Mouse (Mus musculus) testis, postnatal 14 days (tissue): ENCODE results near the gene Slfn4.
"Not testable (repeated sequence)": the region's sequence is repeated elsewhere in the genome, so short reads cannot be mapped to it uniquely, and the experiment has no call there.

Experiments used
- DNase-seq: peaks from one replicate; pipeline ENCODE4 v3.0.0; 2021; ENCODE audit warnings: low spot score

Gene Slfn4

GRCm38 (mm10) chr11:83174948-83175539 lies at the start of gene Slfn4:
TSS of gene Slfn4 (plus strand) at chr11:83175186.
- no peak for DNase-seq

GRCm38 (mm10) chr11:83125633-83126032 lies 49.4 kb upstream of the Slfn4 start:
- not testable (repeated sequence) for DNase-seq

GRCm38 (mm10) chr11:83137253-83137652 lies 37.7 kb upstream of the Slfn4 start:
- DNase-seq = not testable (repeated sequence)

GRCm38 (mm10) chr11:83148939-83149338 lies 26.0 kb upstream of the Slfn4 start:
- not testable (repeated sequence) for DNase-seq

- DNase-seq = no peak
Measured at GRCm38 (mm10) chr11:83191134-83191893, 16.3 kb downstream of the Slfn4 start, which contains the start of gene Slfn3. TSS of gene Slfn3 (plus strand) at chr11:83191330.

- no peak for DNase-seq
Measured at GRCm38 (mm10) chr11:83192001-83192400, 17.0 kb downstream of the Slfn4 start.

- DNase-seq = no peak
Measured at GRCm38 (mm10) chr11:83205002-83205401, 30.0 kb downstream of the Slfn4 start.

GRCm38 (mm10) chr11:83216119-83216518 lies 41.1 kb downstream of the Slfn4 start:
- no peak for DNase-seq

- DNase-seq = no peak
Measured at GRCm38 (mm10) chr11:83221328-83221877, 46.4 kb downstream of the Slfn4 start.

- no peak for DNase-seq
Measured at GRCm38 (mm10) chr11:83223367-83223766, 48.4 kb downstream of the Slfn4 start.

- DNase-seq = not testable (repeated sequence)
Measured at GRCm38 (mm10) chr11:83223793-83224192, 48.8 kb downstream of the Slfn4 start.

- DNase-seq = no peak
Measured at GRCm38 (mm10) chr11:83224217-83224616, 49.2 kb downstream of the Slfn4 start.

- no peak for DNase-seq
Measured at GRCm38 (mm10) chr11:83224750-83225149, 49.8 kb downstream of the Slfn4 start.

GRCm38 (mm10) chr11:83225371-83225960 lies 50.5 kb downstream of the Slfn4 start:
- no peak for DNase-seq

- DNase-seq = no peak
Measured at GRCm38 (mm10) chr11:83227926-83228723, 53.1 kb downstream of the Slfn4 start.

- DNase-seq = no peak
Measured at GRCm38 (mm10) chr11:83230966-83231365, 56.0 kb downstream of the Slfn4 start.

GRCm38 (mm10) chr11:83233621-83234020 lies 58.6 kb downstream of the Slfn4 start:
- DNase-seq = not testable (repeated sequence)

GRCm38 (mm10) chr11:83237390-83237789 lies 62.4 kb downstream of the Slfn4 start:
- not testable (repeated sequence) for DNase-seq

GRCm38 (mm10) chr11:83238389-83238788 lies 63.4 kb downstream of the Slfn4 start:
- DNase-seq = no peak

- DNase-seq = no peak
Measured at GRCm38 (mm10) chr11:83239811-83240210, 64.8 kb downstream of the Slfn4 start.
